10 mouse cellular contexts compared by ENCODE assay signal in the genomic region with DNA sequence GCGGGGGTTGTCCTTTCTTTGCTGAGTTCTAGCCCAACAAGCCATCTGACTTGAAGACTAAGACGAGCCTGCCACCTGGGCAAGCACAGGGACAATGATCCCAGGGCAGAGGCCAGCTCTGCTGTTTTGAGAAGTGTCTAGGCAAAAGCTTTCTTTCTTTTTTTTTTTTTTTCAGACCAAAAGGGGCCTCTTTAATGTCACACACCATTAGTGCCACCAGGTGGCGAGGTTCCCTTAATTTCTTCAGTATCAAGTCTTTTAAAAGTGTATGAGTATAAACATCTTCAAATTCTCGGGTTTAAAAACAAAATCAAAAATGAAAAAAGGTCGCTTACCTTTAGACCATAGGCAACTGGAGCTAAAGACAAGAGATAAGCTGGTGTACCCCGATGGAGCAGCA. TPM values are rescaled to one million over a fixed set of nuclear protein-coding genes. Genes with fewer than 3 reads are reported as not detected.
A peak's percentile ranks its signal among the peaks of the same experiment; 100 is the strongest.
DNase-seq lines count a peak whose midpoint lies in the region; ATAC-seq and TF ChIP-seq lines count a peak whose summit lies in the region.
"Had no signal": no experiment of that assay in that cellular context is flagged by ENCODE, and none has a peak within 500 bp of the region (broad histone marks: within the 10 kb centered on the region; RNA-seq: fewer than 3 reads in every experiment).

No protein-coding gene starts in this region.

- no peak overlapping the region for H3K9ac ChIP-seq in intestine, postnatal 0 days (ENCODE audit: low read depth, low read length)
- no peak overlapping the region for H3K9ac ChIP-seq in intestine, embryonic 16.5 days (ENCODE audit: low read depth, low read length)
- H3K9ac ChIP-seq in ES-E14 (ENCODE audit: insufficient read depth, low read depth, low read length, poor library complexity, severe bottlenecking), result no peak overlapping the region
- H3K9ac ChIP-seq: embryonic facial prominence, embryonic 12.5 days; limb, embryonic 13.5 days had no signal

- no peaks in the 10 kb centered on the region for H3K4me1 ChIP-seq in intestine, postnatal 0 days (replicated peaks; ENCODE audit: control insufficient read depth, insufficient read depth, low read length)
- no peaks in the 10 kb centered on the region for H3K4me1 ChIP-seq in intestine, embryonic 16.5 days (ENCODE audit: control insufficient read depth, insufficient read depth, low read length)
- H3K4me1 ChIP-seq in ES-E14 (ENCODE audit: control insufficient read depth in 2 of 2, insufficient read depth in 2 of 2, low read length in 2 of 2, poor library complexity in 1 of 2), result no peaks in the 10 kb centered on the region
- H3K4me1 ChIP-seq: embryonic facial prominence, embryonic 12.5 days; limb, embryonic 13.5 days had no signal

- H3K27ac ChIP-seq in intestine, postnatal 0 days (ENCODE audit: low read depth, low read length), result no peak overlapping the region
- no peak overlapping the region for H3K27ac ChIP-seq in intestine, embryonic 16.5 days (ENCODE audit: low read length)
- H3K27ac ChIP-seq in ES-E14 (ENCODE audit: insufficient read depth, low read depth, low read length, poor library complexity, severe bottlenecking), result no peak overlapping the region
- H3K27ac ChIP-seq: embryonic facial prominence, embryonic 12.5 days; limb, embryonic 13.5 days had no signal

- ATAC-seq in intestine, postnatal 0 days, result no peak
- ATAC-seq in intestine, embryonic 16.5 days, result no peak

- peak; percentile 83 for DNase-seq in 3T3-L1 (ENCODE audit: low read depth, low spot score)
- peak; percentile 29 for DNase-seq in ES-E14 (ENCODE audit: low read depth, low spot score)
- peak; percentile 35 for DNase-seq in embryo, embryonic 11.5 days (ENCODE audit: low read depth, low spot score)
- DNase-seq in kidney, postnatal 14 days, result peak; percentile 72
- peak; percentile 62 for DNase-seq in naive thymus-derived CD4-positive, alpha-beta T cell, adult 2 months (ENCODE audit: low read depth)
- no peak for DNase-seq in urinary bladder, adult 2 months (ENCODE audit: low spot score)

- 22% methylated on average over 6 of the region's 6 CpGs for WGBS in intestine, postnatal 0 days
- WGBS in intestine, embryonic 16.5 days, result 28% methylated on average over 6 of the region's 6 CpGs

- TF ChIP-seq CTCF in intestine, postnatal 0 days (IDR thresholded peaks at IDR 0.05; ENCODE audit: low read depth), result peak; percentile 67

- in situ Hi-C loops in ES-E14 (cut with MboI; ENCODE audit: low sequenced_read_pairs in 2 of 2, unreplicated experiment in 2 of 2), result no loop called here

- H3K4me2 ChIP-seq in intestine, postnatal 0 days (replicated peaks; ENCODE audit: low read depth), result no peak overlapping the region
- no peak overlapping the region for H3K4me2 ChIP-seq in intestine, embryonic 16.5 days (ENCODE audit: low read depth, low read length)
- H3K4me2 ChIP-seq: embryonic facial prominence, embryonic 12.5 days; limb, embryonic 13.5 days had no signal

- H3K36me3 ChIP-seq in intestine, postnatal 0 days (ENCODE audit: control insufficient read depth, insufficient read depth), result no peaks in the 10 kb centered on the region
- H3K36me3 ChIP-seq in intestine, embryonic 16.5 days (ENCODE audit: control insufficient read depth, insufficient read depth, low read length), result no peaks in the 10 kb centered on the region
- no peaks in the 10 kb centered on the region for H3K36me3 ChIP-seq in ES-E14 (ENCODE audit: control insufficient read depth, insufficient read depth, low read length, poor library complexity, severe bottlenecking)
- H3K36me3 ChIP-seq: embryonic facial prominence, embryonic 12.5 days; limb, embryonic 13.5 days had no signal

- no peak overlapping the region for H3K4me3 ChIP-seq in intestine, postnatal 0 days (ENCODE audit: low read depth, low read length)
- H3K4me3 ChIP-seq in intestine, embryonic 16.5 days (ENCODE audit: low read length), result no peak overlapping the region
- no peak overlapping the region for H3K4me3 ChIP-seq in ES-E14 (ENCODE audit: insufficient read depth in 1 of 2, low read depth in 1 of 2, low read length in 2 of 2, poor library complexity in 1 of 2, severe bottlenecking in 1 of 2)
- H3K4me3 ChIP-seq: embryonic facial prominence, embryonic 12.5 days; limb, embryonic 13.5 days had no signal

- no peaks in the 10 kb centered on the region for H3K27me3 ChIP-seq in intestine, postnatal 0 days (replicated peaks; ENCODE audit: control insufficient read depth, insufficient read depth, low read length)
- no peaks in the 10 kb centered on the region for H3K27me3 ChIP-seq in intestine, embryonic 16.5 days (replicated peaks; ENCODE audit: control insufficient read depth, insufficient read depth, low read length)
- H3K27me3 ChIP-seq: embryonic facial prominence, embryonic 12.5 days; limb, embryonic 13.5 days had no signal

- H3K9me3 ChIP-seq in intestine, postnatal 0 days (ENCODE audit: control insufficient read depth), result no peaks in the 10 kb centered on the region
- no peaks in the 10 kb centered on the region for H3K9me3 ChIP-seq in intestine, embryonic 16.5 days (ENCODE audit: control insufficient read depth, low read length)
- H3K9me3 ChIP-seq in ES-E14 (ENCODE audit: control insufficient read depth, insufficient read depth, low read depth, low read length), result no peaks in the 10 kb centered on the region
- H3K9me3 ChIP-seq: embryonic facial prominence, embryonic 12.5 days; limb, embryonic 13.5 days had no signal

TF ChIP-seq in ES-E14, 5 proteins besides CTCF, POLR2A, EP300 and RAD21:
- TF ChIP-seq CHD2 (IDR thresholded peaks at IDR 0.05; ENCODE audit: low read depth, low read length) (no peak), ZNF384 (IDR thresholded peaks at IDR 0.05; ENCODE audit: low read depth, low read length) (peak; percentile 98)

RNA-seq across cellular contexts. Expression of gene Tnfsf10, which starts 21.6 kb away (rescaled TPM):
- 3.1 TPM in 2 replicates for polyA plus RNA-seq in intestine, postnatal 0 days (2015; fragmentation: Nextera tagmentation; extraction: Ambion mirVana)
- 0.76 and 1.1 TPM in 2 replicates for polyA plus RNA-seq in intestine, embryonic 16.5 days (2015; fragmentation: Nextera tagmentation; extraction: Ambion mirVana)
- 0.05 TPM in 1 of 2 replicates, not detected in the other for total RNA-seq in ES-E14 (2012; rRNA removed)
- polyA plus RNA-seq in urinary bladder, adult 2 months (2012; rRNA removed), result 5.5 and 7.9 TPM in 2 replicates

RNA-seq across cellular contexts. Expression of gene Ghsr, which starts 32.7 kb away (rescaled TPM):
- polyA plus RNA-seq in intestine, postnatal 0 days (2015; fragmentation: Nextera tagmentation; extraction: Ambion mirVana), result 0.04 TPM in 1 of 2 replicates, not detected in the other
- not detected in 2 replicates for polyA plus RNA-seq in intestine, embryonic 16.5 days (2015; fragmentation: Nextera tagmentation; extraction: Ambion mirVana)
- total RNA-seq in ES-E14 (2012; rRNA removed), result 0.13 and 0.21 TPM in 2 replicates
- polyA plus RNA-seq in urinary bladder, adult 2 months (2012; rRNA removed), result not detected in 2 replicates
- polyA plus RNA-seq: embryonic facial prominence, embryonic 12.5 days; limb, embryonic 13.5 days had no signal
